Mouse (Mus musculus): ENCODE measurements around the gene Katnal1. TPM values are rescaled to one million over a fixed set of nuclear protein-coding genes. Genes with fewer than 3 reads are reported as not detected.
A peak's percentile ranks its signal among the peaks of the same experiment; 100 is the strongest.

Gene Katnal1
- polyA plus RNA-seq, 1 experiment from 2014 or later: 14.2 TPM

DNA sequence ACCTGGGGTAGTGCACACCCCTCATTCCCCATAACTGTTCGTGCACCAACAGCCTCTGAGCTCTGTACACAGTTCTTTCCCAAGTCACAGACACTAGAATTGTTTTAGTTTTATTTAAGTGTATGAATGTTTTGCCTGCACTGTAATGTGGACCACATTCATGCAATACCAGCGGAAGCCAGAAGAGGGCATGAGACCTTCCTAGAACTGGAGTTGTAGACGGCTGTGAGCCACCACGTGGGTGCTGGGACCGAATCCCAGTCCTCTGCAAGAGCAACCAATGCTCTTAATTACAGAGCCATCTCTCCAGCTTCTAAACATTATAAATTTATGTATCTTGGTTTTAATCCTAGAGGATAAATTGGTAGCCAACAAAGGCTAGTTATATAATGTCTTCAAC, 17.7 kb upstream of the Katnal1 start:
- no peak overlapping the region for H3K27ac ChIP-seq (ENCODE audit: low read depth)
- 0 out of 2 replicates have a peak, but pooled peaks cover 4% of the 10 kb centered on the region for H3K9me3 ChIP-seq (ENCODE audit: low read depth, low read length)
- DNase-seq: peak; percentile 52
- H3K4me3 ChIP-seq (ENCODE audit: low read depth, low read length): no peak overlapping the region
- no peak overlapping the region for H3K9ac ChIP-seq
- no peaks in the 10 kb centered on the region for H3K36me3 ChIP-seq (ENCODE audit: insufficient read depth)
- H3K4me1 ChIP-seq (ENCODE audit: insufficient read depth): peaks cover 10% of the 10 kb centered on the region; the same call in 1 of the 2 replicates
- peak; percentile 59 for TF ChIP-seq CTCF (IDR thresholded peaks at IDR 0.05; ENCODE audit: low read depth)
- no peak overlapping the region for H3K4me2 ChIP-seq
- ATAC-seq (ENCODE audit: insufficient read depth): no peak
- WGBS: 78% methylated on average over 5 of the region's 5 CpGs
- H3K27me3 ChIP-seq (ENCODE audit: insufficient read depth, low read length): no peaks in the 10 kb centered on the region

DNA sequence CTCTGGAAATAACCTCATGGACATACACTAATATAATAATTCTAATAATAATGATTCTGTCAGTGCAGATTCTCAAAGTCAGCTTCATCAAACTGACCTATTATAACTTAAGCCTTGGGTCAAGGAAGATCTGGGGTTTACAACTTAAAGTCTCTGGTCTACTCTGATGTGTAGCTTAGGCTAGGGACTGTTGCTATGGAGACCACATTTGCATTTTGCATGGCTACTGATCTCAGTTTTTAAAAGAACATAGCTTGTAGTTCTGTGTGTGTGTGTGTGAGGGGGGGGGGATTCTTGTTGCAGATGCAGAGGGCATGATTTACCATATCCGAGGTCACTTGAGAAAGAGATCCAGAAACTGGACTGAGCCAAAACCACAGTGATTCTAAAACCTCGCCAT, 16.6 kb upstream of the Katnal1 start:
- Histone ChIP-seq H3K4me3 (ENCODE audit: low read depth, low read length) (no peak overlapping the region), H3K4me1 (ENCODE audit: insufficient read depth) (peaks cover 10% of the 10 kb centered on the region; the same call in 1 of the 2 replicates), H3K36me3 (ENCODE audit: insufficient read depth) (no peaks in the 10 kb centered on the region), H3K9me3 (ENCODE audit: low read depth, low read length) (0 out of 2 replicates have a peak, but pooled peaks cover 4% of the 10 kb centered on the region), H3K4me2 (no peak overlapping the region), H3K9ac (no peak overlapping the region), H3K27me3 (ENCODE audit: insufficient read depth, low read length) (no peaks in the 10 kb centered on the region), H3K27ac (ENCODE audit: low read depth) (no peak overlapping the region)
- no peak for ATAC-seq (ENCODE audit: insufficient read depth)
- DNase-seq: no peak
- 85% methylated on average over 2 of the region's 2 CpGs for WGBS
- no peak for TF ChIP-seq CTCF (IDR thresholded peaks at IDR 0.05; ENCODE audit: low read depth)

DNA sequence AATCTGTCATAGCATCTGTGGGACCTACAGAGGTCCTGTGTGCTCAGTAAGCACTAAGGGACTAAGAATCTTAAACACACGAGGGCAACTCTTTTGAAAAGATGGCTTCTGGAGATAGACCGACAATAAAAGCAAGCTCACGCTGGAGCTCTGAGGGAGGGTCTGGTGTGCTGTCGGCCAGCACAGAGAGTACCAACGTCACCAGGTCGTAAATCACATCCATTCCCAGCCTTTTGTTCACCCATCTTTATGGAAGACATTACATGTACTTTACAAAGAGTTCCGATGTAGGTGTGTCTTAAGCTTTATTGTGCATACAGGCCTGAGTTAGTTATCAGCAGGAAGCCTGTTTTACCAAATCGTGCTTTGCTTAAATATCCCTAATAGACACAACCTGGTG, 14.9 kb upstream of the Katnal1 start:
- Histone ChIP-seq H3K4me2 (no peak overlapping the region), H3K9me3 (ENCODE audit: low read depth, low read length) (0 out of 2 replicates have a peak, but pooled peaks cover 4% of the 10 kb centered on the region), H3K4me3 (ENCODE audit: low read depth, low read length) (no peak overlapping the region), H3K27ac (ENCODE audit: low read depth) (no peak overlapping the region), H3K4me1 (ENCODE audit: insufficient read depth) (0 out of 2 replicates have a peak, but pooled peaks cover 2% of the 10 kb centered on the region), H3K36me3 (ENCODE audit: insufficient read depth) (no peaks in the 10 kb centered on the region), H3K27me3 (ENCODE audit: insufficient read depth, low read length) (no peaks in the 10 kb centered on the region), H3K9ac (no peak overlapping the region)
- no peak for ATAC-seq (ENCODE audit: insufficient read depth)
- TF ChIP-seq CTCF (IDR thresholded peaks at IDR 0.05; ENCODE audit: low read depth): no peak
- WGBS: 34% methylated on average over 8 of the region's 8 CpGs
- DNase-seq: no peak

DNA sequence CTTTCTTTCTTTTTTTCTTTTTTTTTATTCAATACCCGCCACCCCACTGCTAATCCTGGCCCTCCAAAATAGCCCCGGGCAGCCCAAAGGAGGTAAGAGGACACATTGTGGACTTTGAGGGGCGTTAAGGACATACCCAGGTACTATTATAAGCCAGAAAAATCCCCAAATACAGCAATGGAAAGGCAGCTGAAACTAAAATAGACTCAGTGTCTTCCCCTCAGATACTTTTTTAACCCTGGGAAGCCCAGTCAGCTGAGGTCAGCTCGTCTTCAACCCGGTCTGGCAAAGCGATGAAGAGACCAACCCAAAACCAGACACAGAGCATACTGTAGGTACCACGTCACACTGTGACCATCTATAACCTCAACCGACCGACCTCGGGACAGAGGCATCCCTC, 14.3 kb upstream of the Katnal1 start:
- TF ChIP-seq CTCF (IDR thresholded peaks at IDR 0.05; ENCODE audit: low read depth): no peak
- Histone ChIP-seq H3K4me2 (no peak overlapping the region), H3K4me3 (ENCODE audit: low read depth, low read length) (no peak overlapping the region), H3K27me3 (ENCODE audit: insufficient read depth, low read length) (no peaks in the 10 kb centered on the region), H3K36me3 (ENCODE audit: insufficient read depth) (no peaks in the 10 kb centered on the region), H3K9ac (no peak overlapping the region), H3K4me1 (ENCODE audit: insufficient read depth) (0 out of 2 replicates have a peak, but pooled peaks cover 2% of the 10 kb centered on the region), H3K27ac (ENCODE audit: low read depth) (no peak overlapping the region), H3K9me3 (ENCODE audit: low read depth, low read length) (0 out of 2 replicates have a peak, but pooled peaks cover 4% of the 10 kb centered on the region)
- DNase-seq (no peak), ATAC-seq (ENCODE audit: insufficient read depth) (no peak)
- 80% methylated on average over 10 of the region's 10 CpGs for WGBS

DNA sequence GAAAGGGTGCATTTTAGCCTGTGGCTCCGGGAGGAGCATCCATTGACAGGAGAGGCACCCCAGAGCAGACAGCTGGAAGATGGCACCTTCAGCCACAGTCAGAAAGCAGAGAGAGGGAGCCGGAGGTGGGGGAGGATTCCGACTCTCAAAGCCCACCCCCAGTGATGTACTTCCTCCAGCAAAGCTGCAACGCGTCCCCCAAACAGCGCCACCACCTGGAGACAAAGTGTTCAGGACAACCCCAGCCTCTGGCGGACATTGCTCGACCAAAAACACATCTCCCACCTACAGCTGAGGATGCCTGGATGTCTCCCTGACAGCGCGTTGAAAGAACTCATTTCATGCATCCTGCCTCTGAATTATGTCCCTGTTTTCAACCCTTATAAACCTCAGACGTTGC, 13.8 kb upstream of the Katnal1 start:
- H3K4me2 ChIP-seq: no peak overlapping the region
- 68% methylated on average over 11 of the region's 11 CpGs for WGBS
- TF ChIP-seq CTCF (IDR thresholded peaks at IDR 0.05; ENCODE audit: low read depth): 0 out of 2 replicates have a peak, but pooled peaks have one; percentile 4
- H3K27me3 ChIP-seq (ENCODE audit: insufficient read depth, low read length): no peaks in the 10 kb centered on the region
- H3K4me3 ChIP-seq (ENCODE audit: low read depth, low read length): no peak overlapping the region
- no peak overlapping the region for H3K9ac ChIP-seq
- 0 out of 2 replicates have a peak, but pooled peaks cover 2% of the 10 kb centered on the region for H3K4me1 ChIP-seq (ENCODE audit: insufficient read depth)
- 0 out of 2 replicates have a peak, but pooled peaks cover 4% of the 10 kb centered on the region for H3K9me3 ChIP-seq (ENCODE audit: low read depth, low read length)
- no peak overlapping the region for H3K27ac ChIP-seq (ENCODE audit: low read depth)
- no peak for ATAC-seq (ENCODE audit: insufficient read depth)
- no peaks in the 10 kb centered on the region for H3K36me3 ChIP-seq (ENCODE audit: insufficient read depth)
- DNase-seq: no peak

DNA sequence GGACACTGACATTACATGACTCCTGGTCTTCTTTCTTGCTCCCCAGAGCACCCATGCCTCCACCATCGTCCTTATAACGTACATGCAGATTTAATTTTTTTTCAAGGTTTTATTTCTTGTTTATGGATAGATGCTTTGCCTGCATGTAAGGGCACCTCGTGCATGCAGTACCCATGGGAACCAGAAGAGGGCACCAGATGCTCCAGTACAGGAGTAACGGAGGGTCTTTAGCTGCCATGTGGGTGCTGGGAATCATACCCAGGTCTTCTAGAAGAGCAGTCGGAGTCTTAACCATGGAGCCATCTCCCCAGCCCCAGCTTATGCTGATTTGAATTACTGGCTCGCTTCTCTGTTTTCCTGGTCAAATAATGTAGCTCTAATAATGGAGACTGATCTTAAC, 13.2 kb upstream of the Katnal1 start:
- no peaks in the 10 kb centered on the region for H3K27me3 ChIP-seq (ENCODE audit: insufficient read depth, low read length)
- no peak for DNase-seq
- no peak overlapping the region for H3K9ac ChIP-seq
- H3K4me2 ChIP-seq: no peak overlapping the region
- no peak overlapping the region for H3K4me3 ChIP-seq (ENCODE audit: low read depth, low read length)
- H3K4me1 ChIP-seq (ENCODE audit: insufficient read depth): 0 out of 2 replicates have a peak, but pooled peaks cover 2% of the 10 kb centered on the region
- WGBS: 93% methylated on average over 6 of the region's 6 CpGs
- no peak for ATAC-seq (ENCODE audit: insufficient read depth)
- TF ChIP-seq CTCF (IDR thresholded peaks at IDR 0.05; ENCODE audit: low read depth): peak; percentile 53; the same call in 1 of the 2 replicates
- H3K27ac ChIP-seq (ENCODE audit: low read depth): no peak overlapping the region
- no peaks in the 10 kb centered on the region for H3K36me3 ChIP-seq (ENCODE audit: insufficient read depth)
- 0 out of 2 replicates have a peak, but pooled peaks cover 4% of the 10 kb centered on the region for H3K9me3 ChIP-seq (ENCODE audit: low read depth, low read length)

DNA sequence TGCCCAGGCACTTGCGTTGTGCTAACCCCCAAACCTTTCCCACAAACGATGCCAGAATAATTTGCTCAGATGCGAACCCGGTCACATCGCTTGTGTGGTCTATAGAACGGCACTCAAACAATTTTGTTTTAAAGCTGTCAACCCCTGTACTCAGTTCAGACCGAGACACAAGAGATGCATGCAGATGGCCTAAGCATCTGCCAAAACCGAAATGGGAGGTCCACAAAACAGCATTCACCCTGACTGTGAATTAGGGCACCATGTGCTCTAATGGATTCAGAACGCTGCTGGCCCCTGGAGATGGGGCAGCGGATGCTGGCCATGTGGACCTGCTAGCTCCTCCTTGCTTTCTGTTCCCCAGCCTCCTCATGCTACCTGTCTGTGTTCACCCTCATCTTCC, 12.7 kb upstream of the Katnal1 start:
- DNase-seq (no peak), ATAC-seq (ENCODE audit: insufficient read depth) (no peak)
- Histone ChIP-seq H3K27me3 (ENCODE audit: insufficient read depth, low read length) (no peaks in the 10 kb centered on the region), H3K36me3 (ENCODE audit: insufficient read depth) (no peaks in the 10 kb centered on the region), H3K4me3 (ENCODE audit: low read depth, low read length) (no peak overlapping the region), H3K27ac (ENCODE audit: low read depth) (no peak overlapping the region), H3K4me2 (no peak overlapping the region), H3K9ac (no peak overlapping the region), H3K4me1 (ENCODE audit: insufficient read depth) (0 out of 2 replicates have a peak, but pooled peaks cover 2% of the 10 kb centered on the region), H3K9me3 (ENCODE audit: low read depth, low read length) (0 out of 2 replicates have a peak, but pooled peaks cover 4% of the 10 kb centered on the region)
- no peak for TF ChIP-seq CTCF (IDR thresholded peaks at IDR 0.05; ENCODE audit: low read depth)
- WGBS: 77% methylated on average over 10 of the region's 10 CpGs
